Mouse (Mus musculus) activated CD4-positive, CD25-positive, alpha-beta regulatory T cell, adult 4 months (primary cell): ENCODE results near the gene Olfr960. TPM values are rescaled to one million over a fixed set of nuclear protein-coding genes. Genes with fewer than 3 reads are reported as not detected.

Source experiments
- ATAC-seq: one replicate; pipeline ENCODE4 v1.8.0; 2017
- polyA plus RNA-seq, 2 experiments: library from polyadenylated mRNA; unstranded; fragments of 100-300 nt; shearing (Covaris generic); gene quantifications; one replicate each; pipeline ENCODE4 v1.2.1; 2017

The Olfr960 gene
- polyA plus RNA-seq = not detected

- ATAC-seq = no peak
Measured at GRCm38 (mm10) chr9:39621073-39621472, at the start of gene Olfr960. TSS of gene Olfr960 (plus strand) at chr9:39621373.

GRCm38 (mm10) chr9:39575469-39575868 lies 45.7 kb upstream of the Olfr960 start, which contains the start of gene Olfr959:
TSS of gene Olfr959 (minus strand) at chr9:39575569.
- ATAC-seq = no peak

GRCm38 (mm10) chr9:39577050-39577449 lies 44.1 kb upstream of the Olfr960 start:
- ATAC-seq = no peak

GRCm38 (mm10) chr9:39602536-39603332 lies 18.4 kb upstream of the Olfr960 start:
- ATAC-seq = no peak

- ATAC-seq = no peak
Measured at GRCm38 (mm10) chr9:39603333-39603845, 17.8 kb upstream of the Olfr960 start.

- no peak for ATAC-seq
Measured at GRCm38 (mm10) chr9:39603999-39604453, 17.1 kb upstream of the Olfr960 start, which contains the start of gene AW551984. TSS of gene AW551984 (minus strand) at chr9:39604403.

GRCm38 (mm10) chr9:39608497-39608896 lies 12.7 kb upstream of the Olfr960 start:
- ATAC-seq = no peak

- no peak for ATAC-seq
Measured at GRCm38 (mm10) chr9:39610355-39610754, 10.8 kb upstream of the Olfr960 start, which contains the start of gene Olfr148. TSS of gene Olfr148 (plus strand) at chr9:39610655.

GRCm38 (mm10) chr9:39611953-39612352 lies 9.2 kb upstream of the Olfr960 start:
- ATAC-seq = no peak

- no peak for ATAC-seq
Measured at GRCm38 (mm10) chr9:39623783-39624182, 2.6 kb downstream of the Olfr960 start.

- no peak for ATAC-seq
Measured at GRCm38 (mm10) chr9:39624711-39625110, 3.5 kb downstream of the Olfr960 start.

- ATAC-seq = no peak
Measured at GRCm38 (mm10) chr9:39629069-39629468, 7.9 kb downstream of the Olfr960 start.

- ATAC-seq = no peak
Measured at GRCm38 (mm10) chr9:39633913-39634594, 12.9 kb downstream of the Olfr960 start.

GRCm38 (mm10) chr9:39644785-39645184 lies 23.6 kb downstream of the Olfr960 start, which contains the start of gene Olfr961:
TSS of gene Olfr961 (plus strand) at chr9:39645085.
- ATAC-seq = no peak

- no peak for ATAC-seq
Measured at GRCm38 (mm10) chr9:39647382-39647781, 26.2 kb downstream of the Olfr960 start.

- ATAC-seq = no peak
Measured at GRCm38 (mm10) chr9:39654756-39655396, 33.7 kb downstream of the Olfr960 start.

GRCm38 (mm10) chr9:39666905-39667304 lies 45.7 kb downstream of the Olfr960 start, which contains the start of gene Olfr963:
TSS of gene Olfr963 (plus strand) at chr9:39667205.
- no peak for ATAC-seq

- no peak for ATAC-seq
Measured at GRCm38 (mm10) chr9:39669723-39670122, 48.5 kb downstream of the Olfr960 start.
